In genomic region chr16:45810829-45811326, GRCm38 (mm10) we compare ENCODE assay signal across 10 mouse cellular contexts.
DNase-seq lines count a peak whose midpoint lies in the region; ATAC-seq and TF ChIP-seq lines count a peak whose summit lies in the region.
"Had no signal": no experiment of that assay in that cellular context is flagged by ENCODE, and none has a peak within 500 bp of the region (broad histone marks: within the 10 kb centered on the region; RNA-seq: fewer than 3 reads in every experiment).

No protein-coding gene starts in this region.

- no peak overlapping the region for H3K4me3 ChIP-seq in heart, embryonic 12.5 days
- no peak overlapping the region for H3K4me3 ChIP-seq in limb, embryonic 14.5 days (replicated peaks; ENCODE audit: low read length)
- H3K4me3 ChIP-seq: hindbrain, embryonic 12.5 days; midbrain, embryonic 12.5 days had no signal

- H3K27ac ChIP-seq in heart, embryonic 12.5 days (ENCODE audit: poor library complexity, severe bottlenecking) = peak overlapping the region; percentile 70
- H3K27ac ChIP-seq in limb, embryonic 14.5 days (replicated peaks; ENCODE audit: low read depth, low read length) = peak overlapping the region; percentile 10; the same call in 1 of the 2 replicates
- H3K27ac ChIP-seq: hindbrain, embryonic 12.5 days; midbrain, embryonic 12.5 days had no signal

- H3K36me3 ChIP-seq in heart, embryonic 12.5 days = peaks cover 34% of the 10 kb centered on the region
- peaks cover 22% of the 10 kb centered on the region for H3K36me3 ChIP-seq in limb, embryonic 14.5 days (ENCODE audit: control insufficient read depth, insufficient read depth, low read length)

- ATAC-seq in heart, embryonic 12.5 days (ENCODE audit: insufficient number of reproducible peaks, low FRiP score) = peak; percentile 42; the same call in 1 of the 2 replicates
- no peak; the same call in 1 of the 2 replicates for ATAC-seq in limb, embryonic 14.5 days (ENCODE audit: low FRiP score, low read depth)
- no peak for ATAC-seq in granulocyte monocyte progenitor cell, adult 5-6 weeks (replicated peaks; ENCODE audit: poor library complexity, severe bottlenecking)

- DNase-seq in gastrocnemius, adult 18-20 months (ENCODE audit: low spot score) = peak; percentile 24
- no peak for DNase-seq in gastrocnemius, postnatal 4 days (ENCODE audit: low spot score in 2 of 2)
- DNase-seq in 3T3-L1 (ENCODE audit: low read depth, low spot score) = peak; percentile 51
- DNase-seq in limb, embryonic 14.5 days (ENCODE audit: low spot score) = no peak
- DNase-seq in urinary bladder, postnatal 36 days (ENCODE audit: low spot score in 2 of 2) = no peak
- DNase-seq in cerebellum, adult 18-20 months = no peak

- no peak for TF ChIP-seq POLR2A in limb, embryonic 14.5 days (IDR thresholded peaks at IDR 0.05; ENCODE audit: borderline replicate concordance, extremely low read depth, insufficient read depth, insufficient read length)

- H3K4me1 ChIP-seq in heart, embryonic 12.5 days (replicated peaks) = peaks cover 18% of the 10 kb centered on the region
- H3K4me1 ChIP-seq in limb, embryonic 14.5 days (ENCODE audit: control insufficient read depth, insufficient read depth, low read length) = peaks cover 20% of the 10 kb centered on the region
- H3K4me1 ChIP-seq: midbrain, embryonic 12.5 days had no signal

- H3K9ac ChIP-seq in heart, embryonic 12.5 days = 0 out of 2 replicates have a peak overlapping the region, but pooled peaks have one; percentile 12
- H3K9ac ChIP-seq in limb, embryonic 14.5 days (ENCODE audit: low read depth, low read length, severe bottlenecking) = no peak overlapping the region
- H3K9ac ChIP-seq: hindbrain, embryonic 12.5 days; midbrain, embryonic 12.5 days had no signal

- H3K9me3 ChIP-seq in heart, embryonic 12.5 days (replicated peaks) = no peaks in the 10 kb centered on the region
- no peaks in the 10 kb centered on the region for H3K9me3 ChIP-seq in limb, embryonic 14.5 days (ENCODE audit: control insufficient read depth, low read length)
- H3K9me3 ChIP-seq: hindbrain, embryonic 12.5 days; midbrain, embryonic 12.5 days had no signal

- no peaks in the 10 kb centered on the region for H3K27me3 ChIP-seq in heart, embryonic 12.5 days (replicated peaks)
- H3K27me3 ChIP-seq in limb, embryonic 14.5 days (ENCODE audit: control insufficient read depth, insufficient read depth, low read length) = no peaks in the 10 kb centered on the region
- H3K27me3 ChIP-seq: hindbrain, embryonic 12.5 days; midbrain, embryonic 12.5 days had no signal

- 17% methylated on average over 6 of the region's 6 CpGs for WGBS in heart, embryonic 12.5 days
- WGBS in limb, embryonic 14.5 days = 44% methylated on average over 6 of the region's 6 CpGs

- peak overlapping the region; percentile 45 for H3K4me2 ChIP-seq in heart, embryonic 12.5 days
- H3K4me2 ChIP-seq in limb, embryonic 14.5 days (replicated peaks; ENCODE audit: low read depth, low read length, severe bottlenecking) = no peak overlapping the region
- H3K4me2 ChIP-seq: hindbrain, embryonic 12.5 days; midbrain, embryonic 12.5 days had no signal

Comparison
In these comparisons a context has a peak if more than half of its experiments do, and no peak if none do; other contexts are left out.
1. DNase-seq: peak in gastrocnemius, adult 18-20 months (single experiment) and 3T3-L1 (single experiment); none in gastrocnemius, postnatal 4 days (0 of 2), limb, embryonic 14.5 days (single experiment), urinary bladder, postnatal 36 days (0 of 2) and cerebellum, adult 18-20 months (0 of 2).